ENCODE assay signal across 16 mouse cellular contexts in the genomic region with DNA sequence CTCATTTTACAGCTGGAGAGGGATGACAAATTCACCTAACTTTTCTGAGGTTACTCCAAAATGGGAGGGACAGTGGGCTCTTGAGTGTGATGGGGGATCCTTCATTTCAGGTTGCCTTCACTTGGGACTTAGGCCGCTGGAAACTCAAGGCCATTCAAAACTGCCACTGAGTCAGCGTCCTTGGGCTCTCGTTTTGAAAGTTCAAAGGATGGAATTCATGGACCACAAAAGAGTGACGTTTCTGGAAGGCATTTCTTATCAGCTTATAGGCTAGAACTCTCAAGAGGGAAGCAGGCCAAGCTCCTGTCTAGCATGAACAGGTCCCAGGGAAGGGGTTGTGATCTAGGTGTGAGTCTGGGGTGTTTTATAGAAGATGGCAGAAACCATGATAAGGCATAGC.
"Had no signal": no experiment of that assay in that cellular context is flagged by ENCODE, and none has a peak within 500 bp of the region (broad histone marks: within the 10 kb centered on the region; RNA-seq: fewer than 3 reads in every experiment).

No protein-coding gene starts in this region.

- H3K27ac ChIP-seq: kidney, embryonic 15.5 days; liver, embryonic 13.5 days; macrophage; midbrain, embryonic 13.5 days; neural tube, embryonic 13.5 days; stomach, embryonic 15.5 days had no signal

- H3K9me3 ChIP-seq: kidney, embryonic 15.5 days; liver, embryonic 13.5 days; midbrain, embryonic 13.5 days; neural tube, embryonic 13.5 days; stomach, embryonic 15.5 days had no signal

- H3K4me2 ChIP-seq: kidney, embryonic 15.5 days; liver, embryonic 13.5 days; midbrain, embryonic 13.5 days; neural tube, embryonic 13.5 days; stomach, embryonic 15.5 days had no signal

- H3K27me3 ChIP-seq: kidney, embryonic 15.5 days; liver, embryonic 13.5 days; midbrain, embryonic 13.5 days; neural tube, embryonic 13.5 days; stomach, embryonic 15.5 days had no signal

- ATAC-seq: midbrain, embryonic 13.5 days; midbrain, embryonic 16.5 days had no signal

- H3K4me1 ChIP-seq: liver, embryonic 13.5 days had no signal

- DNase-seq: kidney, adult 8-10 months; liver, embryonic 13.5 days; lung, adult 2 months; lung, postnatal 14 days; retina, postnatal 1 day; right cerebral cortex, postnatal 25 days; spleen, adult 18-20 months; thymus, adult 18-20 months; thymus, postnatal 36 days had no signal

- H3K9ac ChIP-seq: kidney, embryonic 15.5 days; liver, embryonic 13.5 days; midbrain, embryonic 13.5 days; neural tube, embryonic 13.5 days; stomach, embryonic 15.5 days had no signal

- H3K4me3 ChIP-seq: kidney, embryonic 15.5 days; liver, embryonic 13.5 days; midbrain, embryonic 13.5 days; myocyte; neural tube, embryonic 13.5 days; stomach, embryonic 15.5 days had no signal

- H3K36me3 ChIP-seq: kidney, embryonic 15.5 days; liver, embryonic 13.5 days; midbrain, embryonic 13.5 days; neural tube, embryonic 13.5 days; stomach, embryonic 15.5 days had no signal
